Mouse (Mus musculus) embryonic stem cell, embryonic (primary cell): ENCODE measurements around the gene Htra2.

Source experiments
- CTCF ChIA-PET, 4 experiments: fragments of 300-600 bp in 2 of 4; fragments of 350-600 bp in 2 of 4; sonication (Branson Sonifier 250); formaldehyde crosslinking; loops; one replicate each; lab custom pipeline; 2022; ENCODE audit warnings: inconsistent platforms in 2 of 4; lab: Charles Lee
- POLR2A ChIA-PET, 4 experiments: fragments of 300-600 bp in 2 of 4; fragments of 350-600 bp in 2 of 4; sonication (Branson Sonifier 250); formaldehyde crosslinking; loops; one replicate each; lab custom pipeline; 2022; ENCODE audit warnings: antibody characterized with exemption in 4 of 4, inconsistent platforms in 1 of 4; lab: Charles Lee

Htra2 gene

GRCm38 (mm10) chr6:83080210-83080609 is 25.1 kb upstream of the Htra2 start:
- ChIA-PET CTCF (interaction anchor here in 1 of 4 experiments (1.0 kb wide), 1 partner anchor 20 kb away, joined by 3 read pairs; no protein-coding TSS in a partner anchor), POLR2A (interaction anchor here in 1 of 4 experiments (1.5 kb wide), 1 partner anchor 44 kb away, joined by 3 read pairs; no protein-coding TSS in a partner anchor)

DNA sequence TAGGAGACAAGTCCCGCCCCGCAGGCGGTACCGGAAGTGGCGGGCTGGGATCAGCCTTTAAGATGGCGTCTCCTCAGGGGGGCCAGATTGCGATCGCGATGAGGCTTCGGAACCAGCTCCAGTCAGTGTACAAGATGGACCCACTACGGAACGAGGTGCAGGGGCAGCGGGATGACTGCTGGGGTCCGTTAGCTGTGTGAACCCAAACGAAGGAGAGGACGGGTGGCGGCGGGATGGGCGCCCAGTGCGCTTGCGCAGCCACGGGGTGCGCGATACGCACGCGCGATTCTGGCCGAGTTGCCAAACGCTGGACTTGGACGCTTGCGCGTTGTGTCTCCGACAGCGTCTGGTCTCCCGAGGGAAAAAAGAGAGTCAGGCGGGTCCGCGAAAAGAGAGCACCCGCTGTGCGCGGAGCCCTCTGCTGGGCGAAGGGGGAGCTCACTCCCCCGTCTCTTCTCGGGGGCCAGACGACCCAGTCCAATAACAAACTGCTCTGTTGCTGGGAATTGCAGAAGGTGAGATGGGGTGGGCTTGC is 23.3 kb upstream of the Htra2 start:
- ChIA-PET POLR2A (interaction anchor here in 3 of 4 experiments (0.6 to 2.7 kb wide), 54 partner anchors 8 to 373 kb away, joined by 3 to 18 read pairs (median 4); partner anchors contain the start of genes Dqx1 (in 3 of the 3), Wbp1 (in 3 of the 3), Aup1 (in 2 of the 3) and Ccdc142 (in 2 of the 3)), CTCF (interaction anchor here in 3 of 4 experiments (0.6 to 2.2 kb wide), 18 partner anchors 9 to 698 kb away, joined by 3 to 9 read pairs (median 4); partner anchors contain the start of genes Aup1 (in 1 of the 3), Ccdc142 (in 1 of the 3), Dqx1 (in 1 of the 3) and Gm42688 (in 1 of the 3))

- ChIA-PET POLR2A (interaction anchor here in 3 of 4 experiments (0.6 to 2.7 kb wide), 54 partner anchors 9 to 373 kb away, joined by 3 to 18 read pairs (median 4); partner anchors contain the start of genes Dqx1 (in 3 of the 3), Wbp1 (in 3 of the 3), Aup1 (in 2 of the 3) and Ccdc142 (in 2 of the 3)), CTCF (interaction anchor here in 3 of 4 experiments (0.5 to 2.2 kb wide), 19 partner anchors 10 to 717 kb away, joined by 3 to 9 read pairs (median 4); partner anchors contain the start of genes Aup1 (in 1 of the 3), Ccdc142 (in 1 of the 3), Dqx1 (in 1 of the 3) and Gm42688 (in 1 of the 3))
Measured at GRCm38 (mm10) chr6:83077630-83078323, 22.7 kb upstream of the Htra2 start, which contains the start of gene Pcgf1. Gene Pcgf1, plus strand, starts transcription at chr6:83077869.

DNA sequence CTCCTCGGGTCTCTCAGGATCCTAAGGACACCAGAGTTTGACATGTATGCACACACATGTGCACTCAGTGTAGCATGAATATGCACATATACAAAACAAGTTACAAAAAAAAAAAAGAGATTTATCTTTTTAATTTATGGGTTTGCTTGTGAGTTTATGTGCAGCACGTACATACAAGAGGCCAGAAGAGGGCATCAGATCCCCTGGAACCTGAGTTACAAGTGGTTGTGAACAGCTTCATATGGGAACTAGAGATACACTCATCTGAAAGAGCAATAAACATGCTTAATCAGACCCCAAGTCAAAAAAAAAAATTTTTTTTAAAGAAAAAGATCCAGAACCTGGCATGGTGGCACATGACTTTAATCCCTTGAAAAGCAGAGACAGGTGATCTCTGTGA is 19.9 kb upstream of the Htra2 start:
- POLR2A ChIA-PET = interaction anchor here (0.6 to 3.4 kb wide), 11 partner anchors 10 to 328 kb away, joined by 3 to 17 read pairs (median 3); partner anchors contain the start of genes Dqx1 (in 3 of the 4), Aup1 (in 1 of the 4), Htra2 (in 1 of the 4) and Lbx2 (in 1 of the 4)

GRCm38 (mm10) chr6:83071220-83071619 is 16.1 kb upstream of the Htra2 start:
- CTCF ChIA-PET = interaction anchor here in 3 of 4 experiments (0.5 to 1.0 kb wide), 3 partner anchors 16 to 91 kb away, joined by 3 to 13 read pairs (median 4); no protein-coding TSS in a partner anchor
- POLR2A ChIA-PET = interaction anchor here in 2 of 4 experiments (0.9 to 2.5 kb wide), 7 partner anchors 11 to 70 kb away, joined by 3 to 14 read pairs (median 4); partner anchors contain the start of genes Dqx1 (in 2 of the 2), Aup1 (in 1 of the 2) and Wbp1 (in 1 of the 2)

More for the DNA sequence above, 19.9 kb upstream of the Htra2 start:
- CTCF ChIA-PET = interaction anchor here (0.6 to 2.0 kb wide), 13 partner anchors 9 to 1269 kb away, joined by 3 to 13 read pairs (median 5); partner anchors contain the start of genes Ccdc142 (in 1 of the 4), Dqx1 (in 1 of the 4), Gm42688 (in 1 of the 4) and Loxl3 (in 1 of the 4)

DNA sequence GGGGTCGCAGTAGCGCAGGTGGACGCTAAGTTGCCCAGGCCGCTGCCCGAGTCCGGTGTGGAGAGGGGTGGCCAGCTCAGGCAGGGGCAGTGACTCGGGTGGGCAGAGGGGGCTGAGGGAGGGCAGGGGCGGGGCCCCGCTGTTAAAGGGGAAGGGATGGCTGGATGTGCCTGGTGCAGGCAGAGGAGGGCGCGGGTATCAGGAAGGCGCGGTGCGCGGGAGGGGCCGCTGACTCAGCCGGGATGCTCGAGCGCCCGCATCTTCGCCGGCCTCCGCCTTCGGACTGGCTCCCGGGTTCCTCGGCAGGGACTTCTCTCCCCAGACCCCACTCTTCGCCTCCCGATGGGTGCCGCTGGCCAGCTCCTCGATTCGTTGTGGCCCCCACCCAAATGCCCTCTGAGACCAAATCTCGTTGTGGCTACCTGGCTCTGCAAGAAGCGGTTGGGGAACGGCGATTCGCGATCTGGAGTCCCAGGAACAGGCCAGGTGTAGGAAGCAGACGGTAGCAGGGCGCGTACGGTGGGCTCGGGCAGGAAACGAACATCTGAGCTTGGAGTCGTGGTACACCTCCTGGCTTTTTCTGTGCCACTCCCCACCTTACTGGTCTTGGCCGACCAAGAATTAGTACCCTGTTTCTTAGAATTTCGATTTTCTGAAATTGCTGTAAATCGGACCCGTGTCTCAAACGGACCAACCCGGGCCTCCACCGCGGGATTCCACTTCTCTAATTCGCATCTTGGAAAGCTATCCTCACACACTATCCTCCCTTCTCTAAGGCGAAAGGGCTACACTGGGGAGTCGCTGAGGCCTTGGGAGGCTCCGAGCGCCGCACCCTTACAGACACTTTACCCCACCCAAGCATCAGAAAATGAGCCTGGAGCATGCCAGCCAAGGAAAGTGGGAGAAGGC is 15.5 kb upstream of the Htra2 start:
- POLR2A ChIA-PET = interaction anchor here in 3 of 4 experiments (0.6 to 2.5 kb wide), 9 partner anchors 10 to 224 kb away, joined by 3 to 14 read pairs (median 3); partner anchors contain the start of genes Dqx1 (in 2 of the 3), Aup1 (in 1 of the 3) and Wbp1 (in 1 of the 3)
- CTCF ChIA-PET = interaction anchor here in 3 of 4 experiments (0.5 to 1.6 kb wide), 4 partner anchors 17 to 92 kb away, joined by 3 to 13 read pairs (median 4); no protein-coding TSS in a partner anchor

DNA sequence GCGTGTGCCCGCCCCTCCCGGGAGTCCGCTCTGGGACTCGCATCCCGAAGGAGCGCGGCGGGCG is 15.0 kb upstream of the Htra2 start, which contains the start of gene Tlx2:
TSS of gene Tlx2 (minus strand) at position 47 of the 64 bp plus-strand sequence.
- ChIA-PET CTCF (interaction anchor here in 1 of 4 experiments (1.6 kb wide), 1 partner anchor 74 kb away, joined by 3 read pairs; no protein-coding TSS in a partner anchor), POLR2A (interaction anchor here in 3 of 4 experiments (0.6 to 2.5 kb wide), 5 partner anchors 12 to 223 kb away, joined by 3 to 14 read pairs (median 3); partner anchors contain the start of genes Dqx1 (in 1 of the 3) and Wbp1 (in 1 of the 3))

DNA sequence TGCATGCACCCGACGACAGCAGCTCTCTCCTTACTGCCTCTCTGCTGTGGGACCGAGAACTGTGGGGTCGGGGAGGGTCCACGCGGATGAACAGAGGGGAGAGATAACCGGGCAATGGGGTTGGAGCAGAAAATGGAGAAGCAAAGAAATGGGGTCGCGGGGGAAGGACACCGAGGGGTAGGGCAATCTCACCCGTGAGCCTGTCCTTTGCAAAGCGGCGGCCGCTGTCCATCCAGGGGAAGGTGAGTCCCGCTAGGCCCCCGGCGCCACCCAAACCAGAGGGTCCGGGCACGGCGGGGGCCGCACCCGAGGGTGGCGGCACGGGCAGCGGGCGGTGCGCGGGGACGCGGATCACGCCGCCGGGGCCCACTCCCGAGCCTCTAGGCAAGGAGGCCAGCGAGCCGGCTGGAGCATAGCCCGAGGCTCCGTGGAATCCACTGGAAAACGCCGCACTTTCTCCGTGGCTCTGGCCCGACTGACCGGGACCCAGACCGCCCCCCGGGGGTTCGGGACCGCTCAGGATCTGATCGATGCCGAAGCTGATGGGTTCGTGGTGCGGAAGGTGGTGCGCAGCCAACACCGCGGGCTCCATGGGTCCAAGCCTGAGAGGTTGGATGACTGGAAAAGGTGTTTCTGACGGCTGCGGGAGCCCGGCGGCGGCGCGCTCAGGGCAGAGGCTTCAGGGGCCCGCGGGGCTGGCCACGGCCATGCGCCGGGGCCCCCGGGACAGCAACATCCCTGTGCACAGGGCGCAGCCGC is 14.6 kb upstream of the Htra2 start:
- ChIA-PET CTCF (interaction anchor here in 1 of 4 experiments (1.6 kb wide), 1 partner anchor 73 kb away, joined by 3 read pairs; no protein-coding TSS in a partner anchor), POLR2A (interaction anchor here in 3 of 4 experiments (0.6 to 2.5 kb wide), 13 partner anchors 8 to 248 kb away, joined by 3 to 14 read pairs (median 4); partner anchors contain the start of genes Pcgf1 (in 3 of the 3), Dqx1 (in 2 of the 3), Lbx2 (in 1 of the 3) and Wbp1 (in 1 of the 3))

- ChIA-PET CTCF (interaction anchor here in 1 of 4 experiments (1.6 kb wide), 1 partner anchor 72 kb away, joined by 3 read pairs; no protein-coding TSS in a partner anchor), POLR2A (interaction anchor here in 3 of 4 experiments (0.9 to 2.5 kb wide), 11 partner anchors 9 to 249 kb away, joined by 3 to 14 read pairs (median 4); partner anchors contain the start of genes Pcgf1 (in 3 of the 3), Dqx1 (in 2 of the 3), Lbx2 (in 1 of the 3) and Wbp1 (in 1 of the 3))
Measured at GRCm38 (mm10) chr6:83068706-83069487, 13.8 kb upstream of the Htra2 start.

GRCm38 (mm10) chr6:83068221-83068620 is 13.1 kb upstream of the Htra2 start:
- ChIA-PET POLR2A (interaction anchor here in 3 of 4 experiments (0.7 to 1.7 kb wide), 7 partner anchors 9 to 22 kb away, joined by 3 to 6 read pairs (median 4); partner anchors contain the start of genes Pcgf1 (in 2 of the 3), Aup1 (in 1 of the 3) and Dqx1 (in 1 of the 3)), CTCF (interaction anchor here in 1 of 4 experiments (0.7 kb wide), 1 partner anchor 69 kb away, joined by 3 read pairs; no protein-coding TSS in a partner anchor)

DNA sequence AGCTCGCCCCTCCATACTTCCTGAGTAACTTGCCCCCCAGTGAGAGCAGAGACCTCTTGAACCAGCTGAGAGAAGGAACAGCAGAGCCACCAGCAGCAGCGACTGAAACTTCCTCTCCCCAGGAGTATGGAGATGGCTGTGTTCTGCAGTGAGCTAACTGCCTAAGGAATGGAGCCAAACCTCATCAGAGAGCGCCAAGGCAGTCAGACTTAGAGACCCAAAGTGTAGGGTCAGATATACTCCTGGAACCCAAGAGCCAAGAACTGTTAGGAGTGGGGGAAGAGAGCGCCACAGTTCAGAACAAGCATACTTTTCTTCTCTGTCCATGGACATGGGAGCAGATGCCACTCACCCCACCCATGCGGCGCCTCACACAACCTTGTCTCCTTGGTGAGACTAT is 11.4 kb upstream of the Htra2 start:
- ChIA-PET CTCF (interaction anchor here in 3 of 4 experiments (0.5 to 1.8 kb wide), 5 partner anchors 12 to 93 kb away, joined by 3 to 8 read pairs (median 4); partner anchors contain the start of genes Ccdc142 (in 1 of the 3), Gm42688 (in 1 of the 3) and Pcgf1 (in 1 of the 3)), POLR2A (interaction anchor here in 3 of 4 experiments (0.6 to 4.4 kb wide), 11 partner anchors 8 to 51 kb away, joined by 3 to 18 read pairs (median 5); partner anchors contain the start of genes Aup1 (in 3 of the 3), Htra2 (in 3 of the 3), Dok1 (in 1 of the 3) and Dqx1 (in 1 of the 3))

GRCm38 (mm10) chr6:83065995-83066394 is 10.9 kb upstream of the Htra2 start:
- CTCF ChIA-PET = interaction anchor here in 3 of 4 experiments (0.6 to 2.4 kb wide), 5 partner anchors 9 to 35 kb away, joined by 3 to 9 read pairs (median 4); partner anchors contain the start of genes Aup1 (in 1 of the 3), Ccdc142 (in 1 of the 3), Gm42688 (in 1 of the 3) and Htra2 (in 1 of the 3)
- POLR2A ChIA-PET = interaction anchor here in 3 of 4 experiments (0.8 to 4.4 kb wide), 10 partner anchors 8 to 69 kb away, joined by 3 to 18 read pairs (median 6); partner anchors contain the start of genes Aup1 (in 3 of the 3), Htra2 (in 3 of the 3), Dok1 (in 1 of the 3) and Dqx1 (in 1 of the 3)

- POLR2A ChIA-PET = interaction anchor here in 3 of 4 experiments (1.0 to 2.8 kb wide), 25 partner anchors 8 to 284 kb away, joined by 3 to 16 read pairs (median 4); partner anchors contain the start of genes Pcgf1 (in 3 of the 3), Loxl3 (in 2 of the 3), Wbp1 (in 2 of the 3) and 1700003E16Rik (in 1 of the 3)
- CTCF ChIA-PET = interaction anchor here in 1 of 4 experiments (1.3 kb wide), 1 partner anchor 43 kb away, joined by 10 read pairs; the partner anchor contains the start of genes Ccdc142 and Gm42688
Measured at GRCm38 (mm10) chr6:83058725-83059124, 3.7 kb upstream of the Htra2 start.

GRCm38 (mm10) chr6:83057790-83058189 is 2.7 kb upstream of the Htra2 start, which contains the start of gene Dqx1:
Gene Dqx1, plus strand, starts transcription at chr6:83057844.
- CTCF ChIA-PET = interaction anchor here in 2 of 4 experiments (0.9 to 1.3 kb wide), 4 partner anchors 17 to 44 kb away, joined by 3 to 10 read pairs (median 6); partner anchors contain the start of genes Ccdc142 (in 1 of the 2), Gm42688 (in 1 of the 2) and Pcgf1 (in 1 of the 2)
- POLR2A ChIA-PET = interaction anchor here (0.6 to 2.8 kb wide), 40 partner anchors 8 to 737 kb away, joined by 3 to 16 read pairs (median 4); partner anchors contain the start of genes Pcgf1 (in 3 of the 4), Ccdc142 (in 2 of the 4), Gm42688 (in 2 of the 4) and Loxl3 (in 2 of the 4)
